Mouse (Mus musculus) gastrocnemius, adult 18-20 months (tissue): Measurements from ENCODE around the gene Npr3. TPM values are rescaled to one million over a fixed set of nuclear protein-coding genes. Genes with fewer than 3 reads are reported as not detected.

Experiments used
- DNase-seq: peaks from one replicate; pipeline ENCODE4 v3.0.0; 2021; ENCODE audit warnings: low spot score
- long read RNA-seq, 2 experiments: library from polyadenylated mRNA; stranded (forward); transcript quantifications; one replicate each; pipeline ENCODE4 v2.0.0; 2021
- total RNA-seq, 2 experiments: library from RNA; stranded (reverse); gene quantifications; 2 replicates each; pipeline ENCODE4 v1.2.3; 2021

Npr3 gene
- 1 to 10 TPM; 8.4 to 8.6 TPM for total RNA-seq
- long read RNA-seq, experiment 1, partial matches to known transcripts: 0 of 2 reads
- long read RNA-seq, experiment 1, other reads (novel, unspliced or antisense): 1 of 2 reads
- long read RNA-seq, experiment 2, partial matches to known transcripts: 0 of 1 reads
- long read RNA-seq, experiment 2, other reads (novel, unspliced or antisense): 1 of 1 reads

DNA sequence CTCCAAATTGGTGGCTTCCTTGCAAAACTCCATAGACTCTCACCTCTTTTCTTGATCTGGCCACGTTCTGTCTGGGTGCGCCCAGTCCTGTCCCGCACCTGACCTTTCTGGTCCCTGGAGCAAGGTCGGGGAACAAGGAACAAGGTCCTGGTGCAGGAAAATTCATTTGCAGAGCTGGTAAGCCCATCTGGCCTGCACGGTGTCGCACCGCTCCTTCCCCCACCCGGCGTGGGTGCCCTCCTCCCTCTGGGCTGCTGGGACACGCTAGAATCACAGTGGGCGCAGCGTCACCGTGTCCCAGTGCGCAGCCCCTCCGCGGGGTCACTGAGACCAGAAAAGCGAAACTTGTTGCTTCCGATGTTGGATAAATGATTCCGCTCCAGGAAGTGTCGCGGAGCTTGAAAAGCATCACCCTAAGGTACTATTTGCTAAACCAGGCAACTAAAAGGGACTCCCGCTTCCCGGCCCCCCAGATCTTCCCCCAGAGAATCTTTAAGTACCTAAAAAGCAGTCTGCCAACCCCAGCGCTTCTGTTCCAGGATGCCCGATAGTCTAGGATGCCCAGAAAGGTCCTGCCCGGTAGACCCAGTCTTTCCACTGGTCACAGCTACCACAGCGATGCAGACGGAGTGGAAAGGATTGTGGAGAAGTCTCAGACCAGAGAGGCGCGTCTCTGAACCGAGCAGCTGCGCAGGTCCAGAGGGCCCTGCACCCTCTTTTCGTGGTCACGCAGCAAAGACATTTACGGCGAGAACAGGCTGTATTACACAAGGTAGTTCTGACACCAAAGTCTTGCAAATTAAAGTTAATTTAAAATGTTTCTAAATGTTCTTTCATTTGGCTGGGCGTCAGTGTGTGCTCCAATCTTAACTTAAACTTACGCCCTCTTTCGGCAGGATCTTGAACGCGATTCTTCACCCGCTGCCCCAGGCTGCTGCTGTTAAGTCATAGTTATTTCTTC is at the start of gene Npr3:
Gene Npr3 (minus strand): TSS at position 717 of the 961 bp plus-strand sequence.
- peak; percentile 46 for DNase-seq

DNA sequence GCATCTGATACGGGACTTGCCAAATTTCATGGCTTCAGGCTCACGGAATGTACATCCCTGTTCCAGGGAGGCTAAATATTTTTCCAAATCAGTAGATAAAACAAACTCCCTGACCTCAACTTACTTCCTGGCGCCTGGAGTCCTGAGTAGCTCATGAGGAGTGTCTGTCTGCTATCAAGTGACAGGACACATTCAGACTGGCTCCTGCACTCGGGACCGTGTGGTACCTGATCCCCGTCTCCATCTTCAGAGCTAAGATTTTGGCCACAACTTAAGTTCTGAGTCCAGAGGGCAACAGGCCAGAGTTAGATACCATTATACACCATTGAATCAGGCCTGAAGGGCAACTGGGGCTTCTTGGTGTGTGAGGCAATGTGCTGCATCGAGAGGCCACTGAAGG is 49.0 kb upstream of the Npr3 start:
- DNase-seq: peak; percentile 23

DNA sequence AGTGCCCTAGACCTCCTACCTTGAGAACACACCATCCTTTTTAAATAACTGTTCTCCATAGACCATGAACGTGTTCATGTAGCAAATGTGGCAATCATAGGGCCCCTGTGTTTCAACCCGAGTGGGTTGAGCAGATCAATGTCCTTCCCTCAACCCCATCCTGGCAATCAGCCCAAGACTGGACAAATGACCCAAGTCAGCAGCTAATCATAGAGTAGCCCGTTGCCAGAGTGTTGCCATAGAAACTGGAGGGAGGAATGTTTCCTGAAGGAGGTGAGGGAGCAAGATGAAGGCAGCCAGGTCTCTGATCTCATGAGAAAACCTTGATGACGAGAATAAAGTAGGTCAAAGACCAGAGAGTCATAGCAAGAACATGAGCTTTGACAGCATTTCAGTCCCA is 47.1 kb upstream of the Npr3 start:
- no peak for DNase-seq

DNA sequence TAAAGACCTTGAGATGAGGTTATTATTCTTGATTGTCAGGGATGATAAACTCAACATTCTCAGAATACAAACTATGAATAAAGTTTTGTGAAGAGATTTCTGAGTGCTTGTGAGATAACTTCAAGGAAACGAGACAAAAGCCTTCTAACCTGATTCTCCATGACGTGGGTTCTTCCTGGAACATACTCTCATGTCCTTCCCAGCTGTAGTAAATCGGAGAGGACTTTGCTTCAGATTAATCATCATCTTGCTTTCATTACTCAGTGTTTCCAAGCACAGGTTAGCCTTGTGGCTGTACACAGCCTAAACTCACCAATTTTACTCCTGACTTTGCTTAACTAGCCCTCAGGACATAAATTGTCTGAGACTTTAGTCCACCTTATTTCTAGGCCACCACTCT is 45.1 kb upstream of the Npr3 start:
- no peak for DNase-seq

DNA sequence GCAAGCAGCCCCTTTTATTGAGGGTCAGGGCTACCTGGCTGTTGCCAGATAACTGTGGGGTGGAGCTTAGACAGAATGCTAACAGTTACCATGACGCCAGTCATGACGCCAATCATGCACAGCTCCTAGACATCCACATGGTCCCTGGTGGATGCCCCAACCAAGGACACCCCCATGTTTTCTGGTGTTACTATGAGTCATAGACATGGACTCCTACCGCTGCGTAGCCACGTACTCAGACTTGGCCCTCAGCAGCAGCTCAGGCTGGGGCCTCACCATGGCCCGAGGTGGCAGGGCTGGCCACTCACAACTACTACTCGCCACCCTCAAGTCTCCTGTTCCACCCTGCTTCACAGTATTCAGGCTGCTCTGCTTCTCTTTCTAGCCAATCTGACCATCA is 44.1 kb upstream of the Npr3 start:
- DNase-seq: no peak

DNA sequence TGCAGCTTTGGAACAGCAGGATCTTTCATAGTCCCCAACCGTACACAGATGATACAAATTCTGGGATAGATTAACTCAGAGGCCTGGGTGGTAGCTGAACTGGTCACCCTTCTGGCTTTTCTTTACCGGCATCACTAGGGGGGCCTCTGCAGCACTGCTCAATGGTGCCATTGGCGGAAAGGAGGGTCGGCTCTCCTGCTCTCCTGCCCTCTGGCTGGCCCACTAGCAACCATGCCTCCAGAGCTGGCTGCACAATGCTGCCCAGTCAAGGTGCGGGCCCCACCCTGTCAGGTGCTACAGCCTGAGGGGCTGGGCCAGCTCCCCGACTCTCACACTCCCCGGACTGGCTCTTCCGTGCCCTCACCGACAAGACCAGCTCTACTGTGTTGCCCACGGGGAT is 43.1 kb upstream of the Npr3 start:
- DNase-seq: no peak

DNA sequence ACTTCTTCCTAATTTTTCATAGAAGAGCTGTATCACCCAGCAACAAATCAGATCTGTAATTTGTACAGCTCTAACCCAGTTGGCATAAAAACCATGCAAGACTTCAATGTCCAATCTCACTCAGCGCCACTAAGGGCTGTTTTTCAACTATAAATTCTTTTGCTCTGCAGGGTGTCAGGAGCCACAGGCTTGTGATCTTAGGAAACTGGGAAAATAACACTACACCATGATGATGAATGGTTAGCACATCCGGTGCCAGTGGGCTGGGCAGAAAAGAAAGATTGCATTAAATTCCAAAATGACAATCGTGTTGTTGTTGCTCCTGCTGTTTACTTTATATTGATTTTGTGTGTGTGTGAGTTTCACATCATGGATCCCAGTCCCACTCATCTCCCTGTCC is 42.4 kb upstream of the Npr3 start:
- DNase-seq: no peak

DNA sequence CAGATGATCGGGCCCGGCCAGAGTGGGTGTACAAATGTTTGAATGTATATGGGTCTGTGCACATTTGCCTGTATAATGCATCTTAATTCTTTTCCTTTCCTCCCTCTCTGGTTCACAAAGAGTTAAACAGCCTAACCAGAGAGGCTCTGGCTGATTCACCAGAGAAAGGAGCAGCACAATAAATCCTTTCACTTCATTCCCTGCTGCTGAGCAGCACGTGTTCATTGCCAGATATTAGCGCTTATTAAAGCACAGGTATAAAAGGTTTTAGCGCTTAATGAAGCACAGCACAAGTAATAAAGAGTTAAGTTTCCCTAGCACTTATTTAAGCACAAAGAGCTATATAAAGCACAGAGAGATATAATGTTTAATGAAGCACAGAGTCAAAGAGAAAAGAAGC is 33.8 kb upstream of the Npr3 start:
- DNase-seq: no peak

DNA sequence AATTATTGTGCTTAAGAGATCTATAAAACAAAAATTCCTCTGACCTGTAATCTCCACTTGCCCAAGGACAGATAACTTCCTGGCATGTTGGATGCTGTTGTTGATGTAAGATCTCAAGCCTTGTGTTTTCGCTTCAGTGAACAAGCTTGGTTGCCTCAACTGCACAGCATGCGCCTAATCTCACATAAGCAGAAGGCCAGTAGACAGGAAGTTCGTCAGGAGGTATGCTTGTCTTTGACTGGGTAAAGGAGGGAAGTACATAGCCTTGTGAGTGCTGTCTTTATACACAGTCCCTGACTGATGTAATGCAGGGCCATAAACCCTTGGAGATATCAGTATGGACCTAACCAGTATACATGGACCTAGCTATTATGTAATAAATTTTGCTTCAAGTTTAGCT is 20.7 kb upstream of the Npr3 start:
- no peak for DNase-seq

DNA sequence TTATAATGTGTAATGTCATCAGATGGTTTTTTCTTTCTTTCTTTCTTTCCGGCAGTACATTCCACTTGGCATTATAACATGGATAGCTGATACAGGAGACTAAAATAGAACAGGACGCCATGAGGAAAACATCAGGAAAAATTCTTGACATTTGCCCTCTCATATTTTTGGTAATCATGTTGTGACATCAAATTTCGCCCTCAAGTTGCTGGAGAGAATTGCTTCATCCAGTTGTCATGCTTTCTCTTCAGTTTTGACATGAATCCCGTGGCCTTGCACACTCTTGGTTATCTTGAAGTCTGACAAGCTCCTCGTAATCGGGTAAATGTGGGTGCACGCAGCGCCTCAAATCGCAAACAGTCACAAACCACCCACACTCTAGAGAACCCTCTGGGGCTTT is 7.0 kb upstream of the Npr3 start:
- DNase-seq: no peak

DNA sequence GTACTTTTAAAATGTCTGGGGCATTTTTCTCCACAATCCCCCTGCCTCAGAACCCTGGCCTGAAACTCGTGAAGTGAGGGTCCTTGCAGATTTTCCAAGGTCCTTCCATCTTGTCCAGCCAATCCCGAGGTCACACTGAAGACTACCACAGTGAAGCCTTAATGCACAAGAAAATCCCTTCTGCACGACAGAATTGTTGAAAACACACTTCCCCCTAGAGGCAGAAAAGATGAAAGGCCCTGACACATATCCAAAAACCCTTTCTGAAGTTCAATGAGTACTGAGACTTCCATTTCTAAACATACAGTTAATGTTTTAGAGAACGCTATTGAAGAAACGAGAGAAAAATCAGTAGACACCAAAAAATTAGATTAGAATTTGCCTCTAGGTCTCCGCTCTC is 2.8 kb upstream of the Npr3 start:
- peak; percentile 11 for DNase-seq

DNA sequence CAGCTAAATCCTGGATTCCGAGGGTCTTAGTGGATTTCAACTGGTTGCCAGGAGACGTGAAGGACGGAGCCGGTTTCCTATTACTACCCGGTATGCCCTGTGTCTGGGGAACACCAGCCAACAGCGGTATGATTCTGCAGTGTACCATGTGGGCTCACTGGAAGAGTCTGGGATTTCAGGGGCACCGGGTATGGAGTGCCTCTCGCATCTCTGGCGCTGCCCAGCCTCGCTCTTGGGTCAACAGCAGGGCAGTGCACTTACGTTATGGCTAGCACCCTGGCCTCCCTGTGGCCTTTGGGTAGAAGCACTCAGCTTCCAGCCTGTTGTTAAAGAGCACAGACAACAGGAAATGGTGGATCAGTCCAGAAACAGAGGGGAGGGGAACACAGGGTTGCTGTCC is 1.1 kb upstream of the Npr3 start:
- no peak for DNase-seq

DNA sequence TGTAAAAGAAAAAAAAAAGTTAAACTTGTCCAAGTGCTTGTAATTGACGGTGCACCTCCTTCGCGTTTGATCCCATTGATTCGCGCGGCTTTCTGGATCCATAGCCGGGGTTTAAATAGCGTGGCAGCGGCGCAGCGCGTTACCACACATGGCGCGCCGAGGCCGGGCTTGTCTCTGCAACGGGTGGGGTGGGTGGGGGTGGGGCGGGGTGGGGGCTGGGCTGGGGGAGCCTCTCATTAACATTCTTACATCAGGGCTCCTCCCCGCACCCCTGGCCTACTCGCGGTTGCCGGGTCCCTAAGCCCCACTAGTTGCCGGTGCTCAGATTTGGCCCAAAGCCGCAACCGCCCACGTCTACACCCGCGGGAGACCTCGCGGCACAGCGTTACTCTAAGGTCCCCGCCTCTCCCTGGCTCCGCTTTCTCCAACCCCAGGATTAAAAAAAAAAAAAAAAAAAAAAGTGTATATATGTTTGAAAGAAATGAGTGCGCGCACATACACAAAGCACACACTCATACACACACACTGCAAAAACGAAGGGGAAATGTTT is 991 bp downstream of the Npr3 start:
- DNase-seq: peak; percentile 22

DNA sequence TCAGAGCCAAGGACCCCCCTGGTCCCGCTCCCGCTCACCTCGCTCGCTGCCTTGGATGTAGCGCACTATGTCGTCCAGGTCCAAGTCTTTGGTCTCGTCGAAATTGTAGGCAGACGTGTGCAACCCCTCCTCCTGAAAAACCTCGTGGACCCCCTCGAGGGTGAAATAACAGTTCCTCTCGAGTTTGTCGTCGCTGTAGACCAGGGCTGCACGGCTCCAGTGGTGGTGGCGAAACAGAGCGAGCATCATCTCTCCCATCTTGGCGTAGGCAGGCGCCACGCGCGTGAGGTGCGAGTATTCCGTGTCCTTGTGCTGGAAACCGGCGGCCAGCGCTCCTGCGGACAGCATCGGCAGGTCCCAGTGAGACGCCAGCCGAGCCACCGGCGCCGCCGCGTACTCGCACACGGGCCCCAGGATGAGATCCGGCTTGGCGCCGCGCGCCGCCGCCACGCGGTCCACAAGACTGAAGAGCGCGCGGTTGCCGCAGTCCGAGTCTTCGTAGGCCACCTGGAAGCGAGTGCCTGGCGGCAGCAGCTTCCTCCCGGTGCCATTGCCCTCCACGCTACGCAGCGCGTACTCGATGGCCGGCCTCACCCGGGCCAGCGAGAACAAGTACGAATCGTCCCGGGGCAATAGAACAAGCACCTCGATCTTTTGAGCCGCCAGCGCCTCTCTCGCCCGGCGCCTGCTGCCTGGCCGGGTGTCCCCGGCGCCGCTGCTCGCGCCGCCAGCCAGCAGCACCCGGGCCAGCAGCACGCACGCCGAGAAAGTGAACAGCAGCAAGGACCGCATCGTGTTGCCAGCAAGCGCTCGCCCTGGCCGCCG is 2.0 kb downstream of the Npr3 start:
- DNase-seq: peak; percentile 12

DNA sequence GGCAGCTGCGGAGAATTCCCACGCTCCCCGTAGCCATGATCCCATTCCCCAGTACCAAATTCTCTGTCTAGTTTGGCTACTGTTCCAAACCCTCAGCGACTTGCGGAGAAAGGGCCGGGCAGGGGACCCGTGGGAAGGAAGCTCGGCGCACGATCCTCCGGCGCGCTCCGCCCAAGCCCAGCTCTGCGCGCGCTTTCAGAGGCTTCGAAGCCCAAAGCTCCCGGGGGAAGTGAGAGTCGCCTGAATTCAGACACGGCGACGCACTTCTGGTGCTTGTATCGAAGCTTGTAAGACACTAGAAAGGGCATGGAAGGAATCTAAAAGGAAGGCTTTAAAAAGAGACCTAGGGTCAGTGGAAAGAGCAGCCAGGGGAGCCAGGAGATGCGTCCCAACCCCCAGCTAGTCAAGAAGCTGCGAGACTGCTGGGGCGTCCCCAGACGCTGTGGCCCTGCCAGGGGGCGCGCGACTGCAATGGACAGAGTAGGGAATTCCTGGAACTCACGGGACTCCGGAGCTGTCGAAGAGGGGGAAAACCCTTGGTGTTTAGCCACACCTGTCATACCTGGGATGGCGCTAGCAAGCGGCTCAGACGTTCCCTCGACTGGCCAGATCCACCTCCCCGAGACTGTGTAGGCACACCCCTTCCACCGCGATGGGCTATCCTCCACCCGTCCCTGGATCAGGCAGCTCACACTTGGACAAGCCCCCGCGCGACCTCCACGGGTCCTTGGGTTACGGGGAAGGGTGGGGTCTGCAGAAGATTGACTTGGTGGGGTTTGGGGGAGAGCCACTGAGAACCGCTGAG is 2.8 kb downstream of the Npr3 start:
- DNase-seq: peak; percentile 6

DNA sequence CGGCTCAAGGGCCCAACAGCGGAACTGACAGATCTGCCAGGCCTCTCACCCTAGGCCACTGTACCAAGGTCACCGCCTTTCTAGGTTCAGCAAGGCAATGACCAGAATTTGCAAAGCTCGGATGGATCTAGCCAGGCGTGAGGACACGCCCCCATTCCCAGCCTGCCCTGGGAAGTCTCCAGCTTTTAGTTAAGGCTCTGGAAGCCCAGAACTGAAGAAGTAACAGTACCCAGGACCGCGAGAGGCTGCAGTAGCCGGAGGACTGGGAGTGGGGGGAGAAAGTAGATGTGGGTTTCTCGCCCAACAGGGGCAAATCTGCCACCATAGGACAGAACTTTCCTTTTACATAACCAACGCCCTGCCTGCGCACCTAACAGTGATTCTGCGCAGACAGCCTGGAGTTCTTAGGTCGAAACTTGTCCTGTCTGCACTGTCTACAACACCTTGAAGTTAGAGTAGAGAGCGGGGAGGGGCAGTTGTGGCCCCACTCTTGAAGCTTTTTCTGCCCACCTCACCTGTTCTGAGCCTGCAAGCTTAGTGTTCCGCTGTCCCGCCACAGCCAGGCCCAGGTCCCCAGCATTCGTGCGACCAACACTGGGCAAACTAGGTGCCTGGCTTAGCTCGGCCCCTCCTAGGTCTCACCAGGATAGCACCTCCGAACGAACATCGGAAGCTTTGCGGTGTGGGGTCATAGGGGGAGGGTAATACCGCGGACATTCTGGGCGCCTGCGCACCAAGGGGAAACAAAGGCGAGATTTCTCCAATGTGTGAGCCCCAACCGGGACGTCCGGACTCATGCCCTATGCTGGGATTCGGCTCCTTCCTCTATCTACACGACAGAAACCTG is 3.7 kb downstream of the Npr3 start:
- DNase-seq: no peak

DNA sequence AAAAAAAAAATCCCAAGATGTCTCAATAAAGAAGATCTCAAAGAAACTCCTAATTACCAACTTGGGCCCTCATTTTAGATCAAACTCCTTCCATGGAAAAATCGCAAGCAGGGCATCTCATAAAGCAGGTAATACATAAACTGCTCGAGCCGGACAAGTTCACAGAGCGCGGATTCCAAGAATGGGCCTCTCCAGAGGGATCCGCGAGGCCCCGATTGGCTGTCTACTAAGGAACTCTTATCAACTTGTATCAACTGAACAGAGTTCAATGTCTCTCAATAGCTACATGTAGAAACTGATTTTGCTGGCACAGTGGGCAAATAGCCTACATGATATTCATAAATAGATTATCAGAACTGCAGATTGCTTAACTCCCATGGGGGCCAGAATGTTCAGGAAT is 9.5 kb downstream of the Npr3 start:
- no peak for DNase-seq

DNA sequence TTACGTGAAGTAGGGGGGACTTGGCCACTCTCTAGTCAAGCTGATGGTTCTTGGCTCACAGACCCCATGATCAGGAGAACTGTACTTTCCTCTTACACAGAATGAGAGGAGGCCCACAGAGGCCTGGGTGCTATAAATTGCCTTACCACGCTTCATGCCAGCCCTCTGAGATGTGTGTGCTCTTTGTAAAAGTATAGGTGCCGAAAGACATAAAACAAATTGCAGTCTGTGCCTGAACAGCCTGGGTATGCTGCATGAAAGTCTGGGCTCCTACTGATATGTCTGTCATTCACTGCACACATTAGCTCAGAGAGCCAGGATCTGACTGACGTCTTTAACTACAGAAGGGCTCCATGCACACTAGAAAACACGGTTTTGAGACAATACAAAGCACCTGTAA is 9.9 kb downstream of the Npr3 start:
- no peak for DNase-seq

DNA sequence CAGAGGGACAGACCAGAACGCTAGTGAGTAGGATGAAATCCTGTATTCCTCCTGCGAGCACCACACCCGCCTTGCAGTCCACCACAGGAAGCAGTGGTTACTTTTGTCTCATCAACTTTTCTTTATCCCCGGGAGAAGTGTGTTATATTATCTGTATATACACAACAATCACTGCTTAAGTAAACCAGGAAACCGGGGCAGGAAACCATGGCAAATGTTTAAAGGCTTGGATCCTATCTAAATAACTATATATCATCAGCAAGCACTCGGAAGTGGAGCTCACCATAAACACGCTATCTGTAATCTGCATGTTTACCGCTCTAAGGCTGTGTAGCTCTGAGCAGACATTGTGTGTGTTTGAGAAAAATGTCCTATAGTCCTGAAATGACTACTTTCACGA is 13.1 kb downstream of the Npr3 start:
- DNase-seq: no peak

DNA sequence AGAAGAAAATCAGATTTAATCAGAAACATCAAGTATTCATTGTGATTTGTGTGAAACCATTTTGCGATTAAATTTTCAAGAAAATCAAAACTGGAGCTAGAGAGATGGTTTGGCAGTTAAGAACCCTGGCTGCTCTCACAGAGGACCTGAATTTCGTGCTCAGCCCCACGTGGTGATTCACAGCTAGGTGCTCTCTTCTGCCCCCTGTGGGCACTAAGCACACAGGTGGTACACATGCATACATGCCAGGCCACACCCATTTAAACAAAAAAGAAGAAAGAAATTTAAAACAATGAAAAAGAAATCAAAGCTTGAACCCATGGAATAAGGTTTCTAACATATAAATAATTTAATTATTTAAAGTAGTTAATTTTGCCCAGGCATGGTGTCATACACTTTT is 15.7 kb downstream of the Npr3 start:
- no peak for DNase-seq
